Mouse (Mus musculus): ENCODE data around the gene Tmem203.
A peak's percentile ranks its signal among the peaks of the same experiment; 100 is the strongest.

The Tmem203 gene

GRCm38 (mm10) chr2:25255284-25255779 is at the start of gene Tmem203:
Gene Tmem203 (plus strand): TSS chr2:25255439.
- peak; percentile 94 for DNase-seq

- DNase-seq, result no peak
Observed at GRCm38 (mm10) chr2:25207593-25207992, 47.6 kb upstream of the Tmem203 start.

- no peak for DNase-seq
Observed at GRCm38 (mm10) chr2:25210686-25211085, 44.6 kb upstream of the Tmem203 start.

GRCm38 (mm10) chr2:25211121-25211670 is 44.0 kb upstream of the Tmem203 start, which contains the start of gene Nelfb:
Gene Nelfb (minus strand): TSS chr2:25211489.
- DNase-seq, result peak; percentile 95

GRCm38 (mm10) chr2:25213266-25213865 is 41.9 kb upstream of the Tmem203 start:
- no peak for DNase-seq

- no peak for DNase-seq
Observed at GRCm38 (mm10) chr2:25214444-25214843, 40.8 kb upstream of the Tmem203 start, which contains the start of gene Stpg3. Gene Stpg3 (minus strand): TSS chr2:25214637.

- DNase-seq, result no peak
Observed at GRCm38 (mm10) chr2:25217666-25218065, 37.6 kb upstream of the Tmem203 start.

- DNase-seq, result no peak
Observed at GRCm38 (mm10) chr2:25218445-25218844, 36.8 kb upstream of the Tmem203 start, which contains the start of gene Fam166a. Gene Fam166a (plus strand): TSS chr2:25218745.

GRCm38 (mm10) chr2:25221331-25221772 is 33.9 kb upstream of the Tmem203 start:
- no peak for DNase-seq

GRCm38 (mm10) chr2:25223681-25224491 is 31.4 kb upstream of the Tmem203 start:
- peak; percentile 76 for DNase-seq

- no peak for DNase-seq
Observed at GRCm38 (mm10) chr2:25224492-25224765, 30.8 kb upstream of the Tmem203 start, which contains the start of gene Tubb4b. Gene Tubb4b (minus strand): TSS chr2:25224702.

- DNase-seq, result peak; percentile 100
Observed at GRCm38 (mm10) chr2:25224766-25225752, 30.2 kb upstream of the Tmem203 start.

- DNase-seq, result no peak
Observed at GRCm38 (mm10) chr2:25225811-25226379, 29.3 kb upstream of the Tmem203 start.

GRCm38 (mm10) chr2:25226864-25227263 is 28.4 kb upstream of the Tmem203 start:
- no peak for DNase-seq

GRCm38 (mm10) chr2:25227406-25227805 is 27.8 kb upstream of the Tmem203 start:
- DNase-seq, result no peak

GRCm38 (mm10) chr2:25228431-25228889 is 26.8 kb upstream of the Tmem203 start:
- peak; percentile 90 for DNase-seq

- DNase-seq, result no peak
Observed at GRCm38 (mm10) chr2:25228995-25229530, 26.2 kb upstream of the Tmem203 start.

- DNase-seq, result no peak
Observed at GRCm38 (mm10) chr2:25229582-25229981, 25.7 kb upstream of the Tmem203 start.

GRCm38 (mm10) chr2:25230581-25230980 is 24.7 kb upstream of the Tmem203 start:
- DNase-seq, result no peak

- no peak for DNase-seq
Observed at GRCm38 (mm10) chr2:25231038-25231437, 24.2 kb upstream of the Tmem203 start.

GRCm38 (mm10) chr2:25233421-25233820 is 21.8 kb upstream of the Tmem203 start:
- no peak for DNase-seq

GRCm38 (mm10) chr2:25234050-25234449 is 21.2 kb upstream of the Tmem203 start, which contains the start of gene Slc34a3:
Gene Slc34a3 (minus strand): TSS chr2:25234364.
- no peak for DNase-seq

All from embryo, embryonic 11 days (tissue).